Mouse (Mus musculus): ENCODE data around the gene Tarm1.

Tarm1 gene

DNA sequence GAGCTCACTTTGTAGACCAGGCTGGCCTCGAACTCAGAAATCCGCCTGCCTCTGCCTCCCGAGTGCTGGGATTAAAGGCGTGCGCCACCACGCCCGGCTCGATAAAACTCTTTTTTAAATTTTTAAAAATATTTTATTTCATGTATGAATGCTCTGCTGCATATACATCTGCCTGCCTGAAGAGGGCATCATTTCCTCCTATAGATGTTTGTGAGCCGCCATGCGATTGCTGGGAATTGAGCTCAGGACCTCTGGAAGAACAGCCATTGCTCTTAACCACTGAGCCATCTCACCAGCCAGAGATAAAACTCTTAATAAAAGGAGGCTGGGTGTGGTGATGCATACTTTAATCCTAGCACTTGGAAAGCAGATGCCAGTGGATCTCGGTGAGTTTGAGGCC, 62.4 kb downstream of the Tarm1 start:
- DNase-seq: no peak

- no peak for DNase-seq
Measured at GRCm38 (mm10) chr7:3437941-3438340, 64.5 kb downstream of the Tarm1 start.
